Mouse (Mus musculus): Measurements from ENCODE around the gene Pitpnb. TPM values are rescaled to one million over a fixed set of nuclear protein-coding genes. Genes with fewer than 3 reads are reported as not detected.

Pitpnb gene
- polyA plus RNA-seq, 1 experiment from 2014 or later: 107 TPM

DNA sequence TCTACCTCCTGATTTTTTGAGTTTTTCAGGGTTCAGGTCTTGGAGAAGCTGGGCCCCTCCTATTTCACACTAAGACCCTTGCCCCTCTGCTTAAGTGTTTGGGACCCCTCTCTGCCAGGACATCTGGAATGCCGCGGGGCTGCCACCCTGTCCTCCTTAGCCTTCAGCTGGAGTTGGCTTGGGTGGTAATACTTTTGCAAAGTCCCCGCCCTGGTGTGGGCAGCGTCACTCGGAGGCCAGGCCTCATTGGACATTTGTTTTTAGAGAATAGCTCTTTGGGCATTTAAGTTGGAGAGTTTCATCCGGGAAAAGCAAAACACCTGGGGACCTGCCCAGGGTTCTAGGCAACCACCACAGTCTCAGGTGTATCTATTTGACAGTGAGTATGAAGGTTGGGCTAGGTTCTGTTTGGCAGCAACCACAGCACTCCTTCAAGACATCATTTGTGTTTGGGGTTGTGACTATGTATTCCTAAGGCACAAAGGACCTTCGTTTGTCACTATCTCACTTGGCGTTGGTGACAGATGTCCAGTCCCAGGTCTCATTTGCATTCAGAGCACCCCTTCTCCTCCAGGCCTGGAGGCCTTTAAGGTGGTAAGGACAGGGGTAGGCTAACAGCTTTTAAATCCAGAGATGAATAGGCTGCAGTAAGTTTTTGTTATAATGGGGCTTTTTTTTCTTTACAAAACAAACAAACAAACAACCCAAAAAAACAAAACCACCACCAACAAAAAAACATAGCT, 91.7 kb downstream of the Pitpnb start:
- WGBS: 17% methylated on average over 8 of the region's 8 CpGs
- ATAC-seq: no peak
- Histone ChIP-seq H3K4me3 (replicated peaks; ENCODE audit: low read length) (peak overlapping the region; percentile 71), H3K27ac (ENCODE audit: low read length) (peak overlapping the region; percentile 98), H3K9me3 (ENCODE audit: control insufficient read depth, low read length) (no peaks in the 10 kb centered on the region), H3K9ac (replicated peaks; ENCODE audit: low read depth, low read length) (peak overlapping the region; percentile 89), H3K27me3 (replicated peaks; ENCODE audit: control insufficient read depth, insufficient read depth, low read length) (no peaks in the 10 kb centered on the region), H3K4me1 (replicated peaks; ENCODE audit: control insufficient read depth, insufficient read depth, low read length) (peaks cover 40% of the 10 kb centered on the region), H3K36me3 (ENCODE audit: control insufficient read depth, insufficient read depth) (peaks cover 9% of the 10 kb centered on the region), H3K4me2 (ENCODE audit: low read length) (peak overlapping the region; percentile 68)

DNA sequence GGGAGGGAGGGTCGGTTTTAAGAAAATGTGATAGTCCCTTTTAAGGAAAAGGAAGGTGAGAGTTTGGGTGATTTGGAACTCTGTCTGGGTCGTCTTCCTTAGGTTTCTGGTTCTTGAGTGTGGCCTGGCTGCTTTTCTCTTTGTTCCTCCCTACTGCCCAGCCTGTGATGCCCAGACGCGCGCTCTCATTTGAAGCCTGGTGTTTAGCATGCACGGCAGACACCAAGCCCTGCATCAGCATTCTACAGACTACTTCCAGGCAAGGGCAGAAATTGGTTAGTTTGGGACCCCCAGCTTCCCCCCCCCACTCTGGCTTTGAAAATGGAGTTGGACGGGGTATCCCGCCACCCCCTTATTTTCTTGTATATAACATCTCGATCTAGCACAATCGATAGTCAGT, 92.4 kb downstream of the Pitpnb start:
- H3K9ac ChIP-seq (replicated peaks; ENCODE audit: low read depth, low read length): peak overlapping the region; percentile 89
- H3K4me3 ChIP-seq (replicated peaks; ENCODE audit: low read length): peak overlapping the region; percentile 71
- H3K27ac ChIP-seq (ENCODE audit: low read length): peak overlapping the region; percentile 98
- peaks cover 47% of the 10 kb centered on the region for H3K4me1 ChIP-seq (replicated peaks; ENCODE audit: control insufficient read depth, insufficient read depth, low read length)
- peak overlapping the region; percentile 68 for H3K4me2 ChIP-seq (ENCODE audit: low read length)
- peaks cover 9% of the 10 kb centered on the region for H3K36me3 ChIP-seq (ENCODE audit: control insufficient read depth, insufficient read depth)
- no peaks in the 10 kb centered on the region for H3K27me3 ChIP-seq (replicated peaks; ENCODE audit: control insufficient read depth, insufficient read depth, low read length)
- no peak for ATAC-seq
- H3K9me3 ChIP-seq (ENCODE audit: control insufficient read depth, low read length): no peaks in the 10 kb centered on the region
- WGBS: 9% methylated on average over 10 of the region's 10 CpGs

DNA sequence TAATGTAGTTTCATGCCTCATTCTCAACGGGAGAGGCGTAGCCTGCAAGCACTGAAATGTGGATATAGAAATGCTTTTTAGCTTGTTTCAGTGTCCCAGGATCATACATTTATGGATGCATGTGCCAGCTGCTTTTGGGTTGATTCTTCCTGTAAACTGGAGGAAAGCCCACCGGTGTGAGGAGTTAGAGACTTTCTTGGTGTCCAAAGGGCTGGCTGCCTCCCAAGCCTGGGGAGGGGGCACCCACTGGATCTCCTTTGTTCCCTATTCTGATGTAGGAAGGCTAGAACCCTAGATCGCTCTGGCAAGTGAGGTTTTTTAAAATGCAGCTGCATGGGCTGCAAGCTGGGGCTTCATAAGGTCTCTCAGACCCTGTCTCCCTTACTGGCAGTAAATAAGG, 93.1 kb downstream of the Pitpnb start:
- Histone ChIP-seq H3K27ac (ENCODE audit: low read length) (peak overlapping the region; percentile 73), H3K4me2 (ENCODE audit: low read length) (peak overlapping the region; percentile 68), H3K4me1 (replicated peaks; ENCODE audit: control insufficient read depth, insufficient read depth, low read length) (peaks cover 53% of the 10 kb centered on the region), H3K9ac (replicated peaks; ENCODE audit: low read depth, low read length) (peak overlapping the region; percentile 89), H3K4me3 (replicated peaks; ENCODE audit: low read length) (peak overlapping the region; percentile 71), H3K9me3 (ENCODE audit: control insufficient read depth, low read length) (no peaks in the 10 kb centered on the region), H3K27me3 (replicated peaks; ENCODE audit: control insufficient read depth, insufficient read depth, low read length) (no peaks in the 10 kb centered on the region), H3K36me3 (ENCODE audit: control insufficient read depth, insufficient read depth) (peaks cover 9% of the 10 kb centered on the region)
- ATAC-seq: no peak
- 6% methylated on average over 4 of the region's 4 CpGs for WGBS

DNA sequence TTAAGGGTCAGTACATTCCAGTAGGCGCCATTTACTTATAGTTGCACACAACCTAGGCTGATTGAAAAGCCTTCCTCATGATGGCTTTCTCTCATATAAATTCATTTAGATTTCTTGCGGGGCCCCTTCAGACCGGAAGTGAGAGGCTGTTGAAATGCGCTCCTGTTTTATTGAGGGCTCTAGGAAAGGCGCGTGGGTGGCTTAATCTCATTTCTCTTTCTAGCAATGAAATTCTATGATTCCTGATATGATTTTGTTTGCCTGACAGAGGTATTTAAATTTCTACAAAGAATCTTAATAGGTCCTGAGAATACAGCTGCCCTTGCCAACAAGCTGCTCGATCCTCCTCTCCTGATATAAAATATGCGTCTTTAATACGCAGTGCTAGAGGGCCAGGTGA, 95.2 kb downstream of the Pitpnb start:
- H3K4me3 ChIP-seq (replicated peaks; ENCODE audit: low read length): peak overlapping the region; percentile 71
- WGBS: 39% methylated on average over 9 of the region's 9 CpGs
- H3K36me3 ChIP-seq (ENCODE audit: control insufficient read depth, insufficient read depth): 0 out of 2 replicates have a peak, but pooled peaks cover 5% of the 10 kb centered on the region
- H3K9ac ChIP-seq (replicated peaks; ENCODE audit: low read depth, low read length): peak overlapping the region; percentile 89
- no peaks in the 10 kb centered on the region for H3K9me3 ChIP-seq (ENCODE audit: control insufficient read depth, low read length)
- H3K27me3 ChIP-seq (replicated peaks; ENCODE audit: control insufficient read depth, insufficient read depth, low read length): no peaks in the 10 kb centered on the region
- ATAC-seq: no peak
- H3K4me2 ChIP-seq (ENCODE audit: low read length): peak overlapping the region; percentile 68
- H3K27ac ChIP-seq (ENCODE audit: low read length): peak overlapping the region; percentile 52
- H3K4me1 ChIP-seq (replicated peaks; ENCODE audit: control insufficient read depth, insufficient read depth, low read length): peaks cover 64% of the 10 kb centered on the region

DNA sequence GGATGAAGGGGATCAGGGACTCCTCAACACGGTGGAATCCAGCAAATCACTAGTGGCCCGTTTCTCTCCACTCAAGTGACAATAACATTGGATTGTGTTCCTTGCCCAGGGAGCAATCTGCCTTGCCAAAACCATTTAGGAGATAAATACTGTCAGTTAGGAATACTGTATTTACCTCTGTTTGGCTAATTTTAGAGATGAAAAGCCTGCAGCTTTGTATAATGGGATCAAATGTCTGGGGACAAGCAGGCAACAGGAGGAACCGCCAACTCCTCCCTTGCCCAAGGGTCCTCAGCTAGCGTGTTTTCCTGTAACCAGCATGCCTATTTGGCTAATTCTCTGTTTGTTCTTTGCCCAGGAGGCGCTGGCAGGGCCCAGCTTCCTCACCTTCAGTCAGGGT, 95.7 kb downstream of the Pitpnb start:
- no peaks in the 10 kb centered on the region for H3K9me3 ChIP-seq (ENCODE audit: control insufficient read depth, low read length)
- 0 out of 2 replicates have a peak, but pooled peaks cover 5% of the 10 kb centered on the region for H3K36me3 ChIP-seq (ENCODE audit: control insufficient read depth, insufficient read depth)
- H3K9ac ChIP-seq (replicated peaks; ENCODE audit: low read depth, low read length): peak overlapping the region; percentile 89
- WGBS: 11% methylated on average over 5 of the region's 5 CpGs
- H3K4me3 ChIP-seq (replicated peaks; ENCODE audit: low read length): peak overlapping the region; percentile 71
- H3K27ac ChIP-seq (ENCODE audit: low read length): peak overlapping the region; percentile 52
- H3K4me1 ChIP-seq (replicated peaks; ENCODE audit: control insufficient read depth, insufficient read depth, low read length): peaks cover 68% of the 10 kb centered on the region
- peak overlapping the region; percentile 68 for H3K4me2 ChIP-seq (ENCODE audit: low read length)
- no peak for ATAC-seq
- no peaks in the 10 kb centered on the region for H3K27me3 ChIP-seq (replicated peaks; ENCODE audit: control insufficient read depth, insufficient read depth, low read length)

DNA sequence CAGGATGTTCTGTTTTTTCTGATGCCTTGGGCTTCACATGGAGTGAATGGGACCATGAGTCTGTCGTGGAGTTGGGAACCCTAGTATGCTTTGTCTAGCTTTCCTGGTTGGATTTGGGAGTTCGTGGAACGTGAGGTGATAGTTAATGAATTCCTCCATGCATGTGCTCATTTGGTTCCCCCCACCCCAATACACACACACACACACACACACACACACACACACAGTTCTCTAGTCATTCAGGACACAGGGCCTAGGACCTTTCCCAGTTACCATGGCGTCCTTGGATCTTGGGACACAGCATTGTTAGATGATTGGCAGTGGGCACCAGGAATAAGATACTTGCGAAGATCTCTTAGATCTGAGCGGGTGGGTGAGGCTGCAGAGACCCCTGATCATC, 98.3 kb downstream of the Pitpnb start:
- H3K4me1 ChIP-seq (replicated peaks; ENCODE audit: control insufficient read depth, insufficient read depth, low read length): peaks cover 87% of the 10 kb centered on the region
- ATAC-seq: no peak
- 19% methylated on average over 6 of the region's 6 CpGs for WGBS

DNA sequence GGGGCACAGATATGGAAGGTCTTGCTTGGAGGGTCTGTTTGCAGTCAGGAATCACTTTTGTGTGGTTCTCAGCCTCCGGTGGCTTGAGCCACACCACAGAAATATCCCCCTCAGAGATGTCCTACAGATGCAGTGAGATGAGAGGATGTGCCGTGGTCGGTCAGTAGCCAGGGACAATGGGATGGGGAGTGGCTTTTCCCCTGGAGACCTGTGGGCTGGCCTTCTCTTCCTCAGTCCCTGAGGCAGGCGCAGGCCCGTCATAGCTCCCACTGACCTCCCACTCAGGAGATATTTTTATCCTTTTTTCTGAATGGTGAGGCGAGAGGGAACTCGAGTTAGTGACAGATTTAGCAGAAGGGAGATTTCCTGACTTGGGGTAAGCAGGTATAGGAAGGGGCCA, 99.2 kb downstream of the Pitpnb start:
- WGBS: 22% methylated on average over 7 of the region's 7 CpGs
- H3K4me3 ChIP-seq (replicated peaks; ENCODE audit: low read length): peak overlapping the region; percentile 71
- no peak for ATAC-seq
- peak overlapping the region; percentile 89 for H3K9ac ChIP-seq (replicated peaks; ENCODE audit: low read depth, low read length)
- no peaks in the 10 kb centered on the region for H3K9me3 ChIP-seq (ENCODE audit: control insufficient read depth, low read length)
- H3K4me1 ChIP-seq (replicated peaks; ENCODE audit: control insufficient read depth, insufficient read depth, low read length): peaks cover 89% of the 10 kb centered on the region
- H3K36me3 ChIP-seq (ENCODE audit: control insufficient read depth, insufficient read depth): no peaks in the 10 kb centered on the region
- peak overlapping the region; percentile 36 for H3K27ac ChIP-seq (ENCODE audit: low read length)
- peak overlapping the region; percentile 68 for H3K4me2 ChIP-seq (ENCODE audit: low read length)
- no peaks in the 10 kb centered on the region for H3K27me3 ChIP-seq (replicated peaks; ENCODE audit: control insufficient read depth, insufficient read depth, low read length)

More for the DNA sequence above, 98.3 kb downstream of the Pitpnb start:
- peak overlapping the region; percentile 89 for H3K9ac ChIP-seq (replicated peaks; ENCODE audit: low read depth, low read length)
- no peaks in the 10 kb centered on the region for H3K27me3 ChIP-seq (replicated peaks; ENCODE audit: control insufficient read depth, insufficient read depth, low read length)
- H3K27ac ChIP-seq (ENCODE audit: low read length): peak overlapping the region; percentile 36
- H3K4me2 ChIP-seq (ENCODE audit: low read length): peak overlapping the region; percentile 68
- no peaks in the 10 kb centered on the region for H3K36me3 ChIP-seq (ENCODE audit: control insufficient read depth, insufficient read depth)
- H3K9me3 ChIP-seq (ENCODE audit: control insufficient read depth, low read length): no peaks in the 10 kb centered on the region
- H3K4me3 ChIP-seq (replicated peaks; ENCODE audit: low read length): peak overlapping the region; percentile 71

DNA sequence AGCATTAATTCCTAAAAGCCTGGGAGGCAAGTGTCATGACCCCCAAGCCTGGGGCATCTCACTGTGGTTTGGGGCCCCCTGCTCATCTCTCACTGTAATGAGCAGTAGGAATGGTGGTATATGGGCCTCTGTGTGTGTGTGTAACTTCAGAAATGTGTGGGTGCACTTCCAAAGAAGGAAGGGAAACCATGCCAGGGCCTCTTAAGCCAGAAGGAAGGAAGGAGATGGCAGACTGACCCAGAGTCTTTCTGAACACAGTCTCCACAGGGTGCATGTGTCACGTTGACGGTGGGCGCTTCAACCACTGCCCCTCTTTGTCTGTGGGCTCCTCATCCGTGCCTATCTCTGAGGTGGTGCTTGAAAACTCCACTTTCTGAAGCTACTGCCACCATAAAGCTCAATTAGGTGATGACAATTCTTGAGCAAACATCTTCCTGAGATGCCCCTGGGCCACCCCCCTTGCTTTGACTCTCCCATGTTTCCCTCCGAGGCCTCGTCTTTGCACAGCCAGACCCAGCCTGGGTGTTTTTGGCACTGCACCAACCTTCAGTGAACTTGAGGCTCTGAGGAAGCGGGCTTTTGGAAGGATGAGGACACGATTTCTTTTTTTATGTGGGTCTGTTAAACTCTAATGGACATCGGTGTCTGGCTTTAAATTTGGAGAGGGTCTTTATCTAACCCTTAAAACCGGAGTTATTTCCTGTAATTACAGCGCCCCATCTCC, 100.6 kb downstream of the Pitpnb start:
- peak overlapping the region; percentile 12 for H3K9ac ChIP-seq (replicated peaks; ENCODE audit: low read depth, low read length)
- 23% methylated on average over 11 of the region's 11 CpGs for WGBS
- no peaks in the 10 kb centered on the region for H3K36me3 ChIP-seq (ENCODE audit: control insufficient read depth, insufficient read depth)

DNA sequence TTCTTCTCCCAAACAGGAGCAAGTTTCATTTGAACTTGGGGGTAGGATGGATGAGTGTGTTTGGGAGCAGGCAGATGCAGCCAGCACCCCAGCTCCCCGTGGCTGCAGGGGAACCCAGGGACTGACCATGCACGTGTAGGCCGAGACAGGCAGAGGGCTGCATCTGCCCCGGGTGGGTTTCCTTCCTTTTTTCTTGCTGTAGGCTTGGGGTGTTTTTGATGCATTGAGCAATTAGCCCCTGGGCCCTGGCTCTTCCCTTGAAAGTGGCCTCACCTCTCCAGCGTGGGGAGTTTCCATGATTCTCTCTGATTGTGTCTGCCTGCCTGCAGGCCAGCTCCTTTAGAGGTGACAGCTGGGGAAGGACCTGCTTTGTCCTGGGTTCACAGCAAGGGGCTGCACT, 102.3 kb downstream of the Pitpnb start:
- ATAC-seq: no peak
- Histone ChIP-seq H3K9ac (replicated peaks; ENCODE audit: low read depth, low read length) (peak overlapping the region; percentile 55), H3K9me3 (ENCODE audit: control insufficient read depth, low read length) (no peaks in the 10 kb centered on the region), H3K27ac (ENCODE audit: low read length) (peak overlapping the region; percentile 79), H3K4me2 (ENCODE audit: low read length) (peak overlapping the region; percentile 68), H3K4me1 (replicated peaks; ENCODE audit: control insufficient read depth, insufficient read depth, low read length) (peaks cover 94% of the 10 kb centered on the region), H3K36me3 (ENCODE audit: control insufficient read depth, insufficient read depth) (no peaks in the 10 kb centered on the region), H3K4me3 (replicated peaks; ENCODE audit: low read length) (no peak overlapping the region; the same call in none of the 2 replicates), H3K27me3 (replicated peaks; ENCODE audit: control insufficient read depth, insufficient read depth, low read length) (no peaks in the 10 kb centered on the region)
- WGBS: 20% methylated on average over 5 of the region's 5 CpGs

More for the DNA sequence above, 100.6 kb downstream of the Pitpnb start:
- Histone ChIP-seq H3K4me2 (ENCODE audit: low read length) (peak overlapping the region; percentile 68), H3K4me3 (replicated peaks; ENCODE audit: low read length) (peak overlapping the region; percentile 29), H3K27me3 (replicated peaks; ENCODE audit: control insufficient read depth, insufficient read depth, low read length) (no peaks in the 10 kb centered on the region), H3K27ac (ENCODE audit: low read length) (peak overlapping the region; percentile 37), H3K9me3 (ENCODE audit: control insufficient read depth, low read length) (no peaks in the 10 kb centered on the region), H3K4me1 (replicated peaks; ENCODE audit: control insufficient read depth, insufficient read depth, low read length) (peaks cover 94% of the 10 kb centered on the region)
- ATAC-seq: no peak
